8 mouse cellular contexts compared by ENCODE assay signal in genomic region chr11:98295013-98295585, GRCm38 (mm10). TPM values are rescaled to one million over a fixed set of nuclear protein-coding genes. Genes with fewer than 3 reads are reported as not detected.
DNase-seq lines count a peak whose midpoint lies in the region; ATAC-seq and TF ChIP-seq lines count a peak whose summit lies in the region.

No protein-coding gene starts in this region.

- H3K27me3 ChIP-seq in lung, embryonic 16.5 days (ENCODE audit: control insufficient read depth, insufficient read depth, low read depth, low read length), result peaks cover 11% of the 10 kb centered on the region
- H3K27me3 ChIP-seq in cerebellum, adult 2 months (ENCODE audit: control insufficient read depth, insufficient read depth, low read length), result no peaks in the 10 kb centered on the region
- H3K27me3 ChIP-seq in midbrain, embryonic 11.5 days (ENCODE audit: control insufficient read depth, insufficient read depth, low read length), result peaks cover 14% of the 10 kb centered on the region

- peaks cover 33% of the 10 kb centered on the region for H3K4me1 ChIP-seq in lung, embryonic 16.5 days (replicated peaks; ENCODE audit: control insufficient read depth, insufficient read depth, low read length)
- H3K4me1 ChIP-seq in cerebellum, adult 2 months (ENCODE audit: control insufficient read depth, insufficient read depth, low read length), result peaks cover 23% of the 10 kb centered on the region
- peaks cover 22% of the 10 kb centered on the region for H3K4me1 ChIP-seq in midbrain, embryonic 11.5 days (ENCODE audit: control insufficient read depth, insufficient read depth, low read length)

- H3K9me3 ChIP-seq in lung, embryonic 16.5 days (ENCODE audit: control insufficient read depth, low read length), result no peaks in the 10 kb centered on the region
- no peaks in the 10 kb centered on the region for H3K9me3 ChIP-seq in midbrain, embryonic 11.5 days (ENCODE audit: control insufficient read depth, low read length)

- no peaks in the 10 kb centered on the region for H3K36me3 ChIP-seq in lung, embryonic 16.5 days (ENCODE audit: control insufficient read depth, insufficient read depth, low read length)
- H3K36me3 ChIP-seq in midbrain, embryonic 11.5 days (ENCODE audit: control insufficient read depth, insufficient read depth, low read length), result no peaks in the 10 kb centered on the region

- WGBS in lung, embryonic 16.5 days, result 7% methylated on average over 9 of the region's 9 CpGs
- 2% methylated on average over 9 of the region's 9 CpGs for WGBS in cerebellum, adult 2 months
- WGBS in midbrain, embryonic 11.5 days, result 2% methylated on average over 9 of the region's 9 CpGs

- no peak for TF ChIP-seq CTCF in cerebellum, adult 2 months (IDR thresholded peaks at IDR 0.05; ENCODE audit: borderline replicate concordance, insufficient read depth, low read depth, low read length)

- TF ChIP-seq POLR2A in cerebellum, adult 2 months (IDR thresholded peaks at IDR 0.05; ENCODE audit: borderline replicate concordance, insufficient read depth, low read length), result no peak

- ATAC-seq in lung, embryonic 16.5 days (ENCODE audit: low read depth), result no peak
- ATAC-seq in midbrain, embryonic 11.5 days (ENCODE audit: low FRiP score), result no peak

- H3K27ac ChIP-seq in lung, embryonic 16.5 days (ENCODE audit: low read length), result no peak overlapping the region
- peak overlapping the region; percentile 48 for H3K27ac ChIP-seq in cerebellum, adult 2 months (ENCODE audit: insufficient read depth, low read length)
- no peak overlapping the region for H3K27ac ChIP-seq in midbrain, embryonic 11.5 days (ENCODE audit: low read depth, low read length)

- H3K4me3 ChIP-seq in lung, embryonic 16.5 days (ENCODE audit: low read length), result peak overlapping the region; percentile 74
- H3K4me3 ChIP-seq in cerebellum, adult 2 months (replicated peaks; ENCODE audit: insufficient read depth, low read depth, low read length), result peak overlapping the region; percentile 47
- H3K4me3 ChIP-seq in midbrain, embryonic 11.5 days (ENCODE audit: low read depth, low read length), result peak overlapping the region; percentile 62

- peak overlapping the region; percentile 83 for H3K9ac ChIP-seq in lung, embryonic 16.5 days (ENCODE audit: low read length)
- H3K9ac ChIP-seq in midbrain, embryonic 11.5 days (ENCODE audit: low read length), result peak overlapping the region; percentile 72

- no peak for DNase-seq in lung, postnatal 25 days (ENCODE audit: low spot score)
- DNase-seq in cerebellum, adult 2 months, result peak; percentile 70 to 77
- peak; percentile 36 for DNase-seq in gonadal fat pad, adult 2 months (ENCODE audit: low read depth)
- DNase-seq in midbrain, embryonic 11.5 days (ENCODE audit: low spot score, missing footprints), result peak; percentile 91
- DNase-seq in natural killer cell, adult 2 months (ENCODE audit: low spot score in 2 of 2), result no peak
- DNase-seq in right cerebral cortex, postnatal 14 days, result no peak
- no peak for DNase-seq in gastrocnemius, adult 18-20 months (ENCODE audit: low spot score)

- peak overlapping the region; percentile 99 for H3K4me2 ChIP-seq in lung, embryonic 16.5 days (ENCODE audit: low read depth, low read length)
- peak overlapping the region; percentile 95 for H3K4me2 ChIP-seq in midbrain, embryonic 11.5 days

RNA-seq across cellular contexts. Expression of gene Neurod2, which starts 34.3 kb away (rescaled TPM):
- polyA plus RNA-seq in lung, embryonic 16.5 days (2015; fragmentation: Nextera tagmentation; extraction: Ambion mirVana), result 0.06 TPM in 1 of 2 replicates, not detected in the other
- polyA plus RNA-seq in cerebellum, adult 2 months (2012; rRNA removed), result 57.4 and 68.4 TPM in 2 replicates
- polyA plus RNA-seq in gonadal fat pad, adult 2 months (2012; rRNA removed), result not detected in 2 replicates
- polyA plus RNA-seq in midbrain, embryonic 11.5 days (2014; fragmentation: Nextera tagmentation; extraction: Ambion mirVana), result 0.15 and 0.17 TPM in 2 replicates
- not detected for total RNA-seq in gastrocnemius, adult 18-20 months (2021)

RNA-seq across cellular contexts. Expression of gene Ppp1r1b, which starts 53.1 kb away (rescaled TPM):
- polyA plus RNA-seq in lung, embryonic 16.5 days (2015; fragmentation: Nextera tagmentation; extraction: Ambion mirVana), result 5.6 and 6.1 TPM in 2 replicates
- 150 and 173 TPM in 2 replicates for polyA plus RNA-seq in cerebellum, adult 2 months (2012; rRNA removed)
- 10.1 and 15.0 TPM in 2 replicates for polyA plus RNA-seq in gonadal fat pad, adult 2 months (2012; rRNA removed)
- 0.78 and 0.91 TPM in 2 replicates for polyA plus RNA-seq in midbrain, embryonic 11.5 days (2014; fragmentation: Nextera tagmentation; extraction: Ambion mirVana)
- under 1 TPM; 0.18 to 0.31 TPM for total RNA-seq in gastrocnemius, adult 18-20 months (2021)

Comparison
In these comparisons a context has a peak if more than half of its experiments do, and no peak if none do; other contexts are left out.
1. DNase-seq: peak in cerebellum, adult 2 months (2 of 2), gonadal fat pad, adult 2 months (single experiment) and midbrain, embryonic 11.5 days (single experiment); none in lung, postnatal 25 days (single experiment), natural killer cell, adult 2 months (0 of 2), right cerebral cortex, postnatal 14 days (single experiment) and gastrocnemius, adult 18-20 months (single experiment).
2. RNA of gene Neurod2, which starts 34.3 kb away (polyA plus RNA-seq): 57.4 to 68.4 TPM in cerebellum, adult 2 months; 0.15 to 0.17 TPM in midbrain, embryonic 11.5 days, 0.06 TPM in lung, embryonic 16.5 days and not detected in gonadal fat pad, adult 2 months; every median in the first group is over 10 times any median in the second.
3. Peak in every context shown above with its lines, with median percentiles within 50 percentile points of each other: H3K4me3 ChIP-seq.